Mouse (Mus musculus) MEL (cell line): Measurements from ENCODE around the gene Epb41l4b. TPM values are rescaled to one million over a fixed set of nuclear protein-coding genes. Genes with fewer than 3 reads are reported as not detected.

ENCODE experiments used
- DNase-seq: peaks from one replicate; pipeline ENCODE4 v3.0.0; 2011; ENCODE audit warnings: low read depth, low spot score
- H3K27ac ChIP-seq: 2 replicates; pipeline ENCODE4 v1.5.1; 2012; ENCODE audit warnings: low read depth, mild to moderate bottlenecking, control low read depth, low read length, moderate library complexity; ENCODE audit not compliant: control insufficient read depth
- H3K27me3 ChIP-seq, 2 experiments: fragments of 150-350 bp in 1 of 2; sonication (generic) in 1 of 2; 2 replicates each; pipeline ENCODE4 v1.6.1; 2012; ENCODE audit warnings: low read length in 2 of 2, mild to moderate bottlenecking in 2 of 2, improper control_type of control experiment in 1 of 2, moderate library complexity in 1 of 2; ENCODE audit not compliant: insufficient read depth in 2 of 2, control insufficient read depth in 1 of 2
- H3K36me3 ChIP-seq, 2 experiments: 2 replicates each; pipeline ENCODE4 v1.6.1; 2012 to 2014; ENCODE audit warnings: low read length in 2 of 2, improper control_type of control experiment in 1 of 2, inconsistent platforms in 1 of 2, mild to moderate bottlenecking in 1 of 2; ENCODE audit not compliant: insufficient read depth in 2 of 2, control insufficient read depth in 1 of 2
- H3K4me1 ChIP-seq, 2 experiments: fragments of 150-350 bp in 1 of 2; sonication (generic) in 1 of 2; 2 replicates each; pipeline ENCODE4 v1.6.1; 2012; ENCODE audit warnings: low read length in 2 of 2, improper control_type of control experiment in 1 of 2, mild to moderate bottlenecking in 1 of 2; ENCODE audit not compliant: insufficient read depth in 2 of 2, control insufficient read depth in 1 of 2
- H3K4me3 ChIP-seq, 2 experiments: fragments of 150-350 bp in 1 of 2; sonication (generic) in 1 of 2; 2 replicates each; pipeline ENCODE4 v1.5.1; 2012; ENCODE audit warnings: low read depth in 2 of 2, low read length in 2 of 2, mild to moderate bottlenecking in 2 of 2, moderate library complexity in 2 of 2, control low read depth in 1 of 2, improper control_type of control experiment in 1 of 2; ENCODE audit not compliant: control insufficient read depth in 1 of 2, insufficient read depth in 1 of 2
- H3K79me2 ChIP-seq: 2 replicates; pipeline ENCODE4 v1.6.1; 2012; ENCODE audit warnings: mild to moderate bottlenecking, low read length, moderate library complexity; ENCODE audit not compliant: control insufficient read depth, poor library complexity, insufficient read depth
- H3K9ac ChIP-seq: 2 replicates; pipeline ENCODE4 v1.6.1; 2012; ENCODE audit warnings: low read depth, mild to moderate bottlenecking, control low read depth, low read length, moderate library complexity; ENCODE audit not compliant: control insufficient read depth, poor library complexity, severe bottlenecking
- H3K9me3 ChIP-seq: fragments of 150-350 bp; sonication (generic); replicated peaks from 2 replicates; pipeline ENCODE4 v1.6.1; 2012; ENCODE audit warnings: mild to moderate bottlenecking, low read length, improper control_type of control experiment, moderate library complexity; ENCODE audit not compliant: insufficient read depth
- CHD1 ChIP-seq: IDR thresholded peaks from 2 replicates; pipeline ENCODE4 v1.6.1; 2012; ENCODE audit warnings: low read depth, mild to moderate bottlenecking, inconsistent platforms, low read length, improper control_type of control experiment
- CHD2 ChIP-seq: IDR thresholded peaks from 2 replicates; pipeline ENCODE4 v1.6.1; 2011; ENCODE audit warnings: low read length, improper control_type of control experiment
- EP300 ChIP-seq, 2 experiments: IDR thresholded peaks; 2 replicates each; pipeline ENCODE4 v1.6.1; 2011; ENCODE audit warnings: improper control_type of control experiment in 2 of 2, low read length in 2 of 2, low read depth in 1 of 2, mild to moderate bottlenecking in 1 of 2
- GABPA ChIP-seq: IDR thresholded peaks from 2 replicates; pipeline ENCODE4 v1.6.1; 2012; ENCODE audit warnings: low read depth, mild to moderate bottlenecking, inconsistent platforms, low read length, improper control_type of control experiment, moderate library complexity
- HCFC1 ChIP-seq: IDR thresholded peaks from 2 replicates; pipeline ENCODE4 v1.6.1; 2012; ENCODE audit warnings: low read depth, mild to moderate bottlenecking, inconsistent platforms, low read length, improper control_type of control experiment, moderate library complexity
- KAT2A ChIP-seq: conservative IDR thresholded peaks from 2 replicates; pipeline ENCODE4 v1.6.1; 2012; ENCODE audit warnings: low read depth, low read length, improper control_type of control experiment, inconsistent platforms
- MAFK ChIP-seq: IDR thresholded peaks from 2 replicates; pipeline ENCODE4 v1.6.1; 2011; ENCODE audit warnings: low read depth, mild to moderate bottlenecking, low read length, improper control_type of control experiment, borderline replicate concordance
- MAZ ChIP-seq: IDR thresholded peaks from 2 replicates; pipeline ENCODE4 v1.6.1; 2012; ENCODE audit warnings: low read depth, mild to moderate bottlenecking, inconsistent platforms, low read length, improper control_type of control experiment
- MEF2A ChIP-seq: IDR thresholded peaks from 2 replicates; pipeline ENCODE4 v1.6.1; 2014; ENCODE audit warnings: low read depth, mild to moderate bottlenecking, inconsistent platforms, low read length, improper control_type of control experiment; ENCODE audit not compliant: poor library complexity, insufficient replicate concordance, severe bottlenecking; ENCODE audit errors: extremely low read depth
- MYB ChIP-seq: IDR thresholded peaks from 2 replicates; pipeline ENCODE4 v1.6.1; 2011; ENCODE audit warnings: mild to moderate bottlenecking, low read depth, low read length, improper control_type of control experiment
- RCOR1 ChIP-seq: IDR thresholded peaks from 2 replicates; pipeline ENCODE4 v1.6.1; 2012; ENCODE audit warnings: low read depth, mild to moderate bottlenecking, inconsistent platforms, low read length, improper control_type of control experiment
- TCF12 ChIP-seq: IDR thresholded peaks from 2 replicates; pipeline ENCODE4 v1.6.1; 2014; ENCODE audit warnings: low read depth, mild to moderate bottlenecking, inconsistent platforms, low read length, improper control_type of control experiment, moderate library complexity
- USF2 ChIP-seq, 2 experiments: IDR thresholded peaks; 2 replicates each; pipeline ENCODE4 v1.6.1; 2011 to 2012; ENCODE audit warnings: improper control_type of control experiment in 2 of 2, low read length in 2 of 2, borderline replicate concordance in 1 of 2, inconsistent platforms in 1 of 2, low read depth in 1 of 2, mild to moderate bottlenecking in 1 of 2; ENCODE audit not compliant: insufficient read depth in 1 of 2
- ZKSCAN1 ChIP-seq: IDR thresholded peaks from 2 replicates; pipeline ENCODE4 v1.6.1; 2012; ENCODE audit warnings: low read depth, mild to moderate bottlenecking, inconsistent platforms, low read length, improper control_type of control experiment, moderate library complexity
- ZMIZ1 ChIP-seq: IDR thresholded peaks from 2 replicates; pipeline ENCODE4 v1.6.1; 2012; ENCODE audit warnings: low read depth, mild to moderate bottlenecking, inconsistent platforms, low read length, improper control_type of control experiment, moderate library complexity
- polyA plus RNA-seq, 2 experiments: library from polyadenylated mRNA; stranded (reverse) in 1 of 2; unstranded in 1 of 2; fragments of >175 nt in 1 of 2; fragments of >200 nt in 1 of 2; gene quantifications; 2 replicates each; pipeline versions ENCODE4 v1.2.1 to v1.2.4; 2012; ENCODE audit warnings: low replicate concordance in 2 of 2, low read depth in 1 of 2; ENCODE audit not compliant: insufficient read length in 2 of 2, insufficient read depth in 1 of 2, missing spikeins in 1 of 2
- total RNA-seq: library from RNA; depleted of rRNA; stranded (reverse); fragments of 300-350 nt; gene quantifications from 2 replicates; pipeline ENCODE4 v1.2.3, GENCODE M21; 2012

The Epb41l4b gene
- total and polyA plus RNA-seq, 3 experiments: not detected

GRCm38 (mm10) chr4:57137371-57138092 is 5.7 kb downstream of the Epb41l4b start:
- H3K27me3 ChIP-seq: peaks cover 0 to 3% of the 10 kb centered on the region in 2 experiments; a peak in 1 of 4 replicates
- H3K36me3 ChIP-seq: no peaks in the 10 kb centered on the region
- no peak for TF ChIP-seq USF2 (IDR thresholded peaks at IDR 0.05; ENCODE audit: borderline replicate concordance in 1 of 2, insufficient read depth in 1 of 2, low read depth in 1 of 2, low read length in 2 of 2)
- no peak for TF ChIP-seq MEF2A
- no peak for TF ChIP-seq ZMIZ1
- no peak for TF ChIP-seq CHD2

GRCm38 (mm10) chr4:57135431-57135830 is 7.8 kb downstream of the Epb41l4b start:
- H3K9me3 ChIP-seq: no peaks in the 10 kb centered on the region
- no peak for TF ChIP-seq MYB
- TF ChIP-seq CHD1: no peak
- no peak for TF ChIP-seq MAFK
- TF ChIP-seq TCF12: no peak
- TF ChIP-seq HCFC1: no peak
- no peak for TF ChIP-seq KAT2A
- no peak for TF ChIP-seq RCOR1
- no peak for TF ChIP-seq EP300 (IDR thresholded peaks at IDR 0.05; ENCODE audit: low read depth in 1 of 2, low read length in 2 of 2)
- no peak for TF ChIP-seq USF2 (IDR thresholded peaks at IDR 0.05; ENCODE audit: borderline replicate concordance in 1 of 2, insufficient read depth in 1 of 2, low read depth in 1 of 2, low read length in 2 of 2)
- no peak for TF ChIP-seq ZKSCAN1
- TF ChIP-seq GABPA: no peak
- TF ChIP-seq MAZ: no peak
- H3K36me3 ChIP-seq: no peaks in the 10 kb centered on the region
- H3K27ac ChIP-seq: no peak overlapping the region
- H3K9ac ChIP-seq: no peak overlapping the region
- H3K4me3 ChIP-seq: no peak overlapping the region
- H3K27me3 ChIP-seq: peaks cover 0 to 3% of the 10 kb centered on the region in 2 experiments; a peak in 1 of 4 replicates
- no peak for DNase-seq
- H3K79me2 ChIP-seq: no peaks in the 10 kb centered on the region
- no peaks in the 10 kb centered on the region for H3K4me1 ChIP-seq

More at GRCm38 (mm10) chr4:57137371-57138092, 5.7 kb downstream of the Epb41l4b start:
- DNase-seq: no peak
- H3K79me2 ChIP-seq: no peaks in the 10 kb centered on the region
- H3K4me3 ChIP-seq: no peak overlapping the region
- H3K9me3 ChIP-seq: no peaks in the 10 kb centered on the region
- H3K27ac ChIP-seq: no peak overlapping the region
- H3K4me1 ChIP-seq: no peaks in the 10 kb centered on the region
- H3K9ac ChIP-seq: no peak overlapping the region
